8 mouse cellular contexts compared by ENCODE assay signal in genomic region chr16:10411764-10412746, GRCm38 (mm10). TPM values are rescaled to one million over a fixed set of nuclear protein-coding genes. Genes with fewer than 3 reads are reported as not detected.
A peak's percentile ranks its signal among the peaks of the same experiment; 100 is the strongest.
DNase-seq lines count a peak whose midpoint lies in the region; ATAC-seq lines count a peak whose summit lies in the region.

TSS of gene Nubp1 (plus strand) at chr16:10411948.

- peak within 1 kb of the TSS; percentile 93 for H3K4me3 ChIP-seq in megakaryocyte, embryonic 14.5 days (replicated peaks)

- H3K36me3 ChIP-seq in megakaryocyte, embryonic 14.5 days (replicated peaks; ENCODE audit: low read length): peaks cover 40% of the 10 kb centered on the region

- no peaks in the 10 kb centered on the region for H3K9me3 ChIP-seq in megakaryocyte, embryonic 14.5 days

- ATAC-seq in common myeloid progenitor, adult 5-6 weeks (replicated peaks; ENCODE audit: low read depth, poor library complexity, severe bottlenecking): peak; percentile 97

- peaks cover 4% of the 10 kb centered on the region for H3K27me3 ChIP-seq in megakaryocyte, embryonic 14.5 days (replicated peaks)

- DNase-seq in ZHBTc4 (ENCODE audit: low read depth, low spot score): peak; percentile 98
- peak; percentile 86 to 90 for DNase-seq in gastrocnemius, adult 8-10 months (ENCODE audit: low spot score in 2 of 2)
- peak; percentile 73 for DNase-seq in hindlimb bud, embryonic 11.5 days (ENCODE audit: extremely low spot score, low read depth, low spot score)
- peak; percentile 86 to 89 for DNase-seq in left cerebral cortex, adult 8-10 months (ENCODE audit: low spot score in 2 of 2)
- peak; percentile 95 to 96 for DNase-seq in right cerebral cortex, postnatal 10 days (ENCODE audit: low spot score in 2 of 2)
- DNase-seq in urinary bladder, postnatal 25 days (ENCODE audit: low spot score): peak; percentile 92

- H3K4me1 ChIP-seq in megakaryocyte, embryonic 14.5 days: peaks cover 30% of the 10 kb centered on the region

RNA-seq across cellular contexts. Expression of gene Nubp1, which starts in this region (rescaled TPM):
- 55.7 and 59.3 TPM in 2 replicates for total RNA-seq in common myeloid progenitor, adult 5-6 weeks (2017)
- total RNA-seq in gastrocnemius, adult 8-10 months (2022): 1 to 10 TPM; 5.7 to 7.8 (median 6.8) TPM
- total RNA-seq in left cerebral cortex, adult 8-10 months (2022): 10 to 100 TPM; 13.3 to 15.9 (median 14.4) TPM
- 7.9 and 20.5 TPM in 2 replicates for polyA plus RNA-seq in megakaryocyte, embryonic 14.5 days (2012; ENCODE audit: insufficient read depth, low replicate concordance)

Comparison
In these comparisons a context has a peak if more than half of its experiments do, and no peak if none do; other contexts are left out.
1. Peak in every context shown above with its lines: DNase-seq, ATAC-seq and H3K4me3 ChIP-seq.